Mouse (Mus musculus): ENCODE results near the gene Gyg. TPM values are rescaled to one million over a fixed set of nuclear protein-coding genes. Genes with fewer than 3 reads are reported as not detected.
"Not testable (repeated sequence)": the region's sequence is repeated elsewhere in the genome, so short reads cannot be mapped to it uniquely, and the experiment has no call there.

The Gyg gene
- total and polyA plus RNA-seq, 3 experiments = not detected

GRCm38 (mm10) chr3:20130456-20131349, 24.4 kb downstream of the Gyg start:
- H3K9me3 ChIP-seq (replicated peaks) = no peaks in the 10 kb centered on the region
- no peak for TF ChIP-seq GATA1 (IDR thresholded peaks at IDR 0.05; ENCODE audit: borderline replicate concordance, low read length)
- no peak for TF ChIP-seq POLR2AphosphoS5 (IDR thresholded peaks at IDR 0.05; ENCODE audit: insufficient replicate concordance, low read depth, low read length)
- no peak for TF ChIP-seq GATA2 (IDR thresholded peaks at IDR 0.05; ENCODE audit: borderline replicate concordance, low read depth, low read length)
- no peak for TF ChIP-seq CTCF (IDR thresholded peaks at IDR 0.05; ENCODE audit: low read depth, low read length)
- no peak for TF ChIP-seq TAL1 (conservative IDR thresholded peaks at IDR 0.05; ENCODE audit: low read depth, low read length)
- H3K4me3 ChIP-seq (ENCODE audit: low read depth, low read length) = no peak overlapping the region
- ATAC-seq (ENCODE audit: extremely low read depth, insufficient number of reproducible peaks, low FRiP score, poor library complexity, severe bottlenecking) = no peak
- H3K36me3 ChIP-seq (replicated peaks) = no peaks in the 10 kb centered on the region
- DNase-seq (ENCODE audit: low spot score) = no peak
- H3K27me3 ChIP-seq (ENCODE audit: insufficient read depth, low read length) = peaks cover 7% of the 10 kb centered on the region; the same call in 1 of the 2 replicates
- no peaks in the 10 kb centered on the region; the same call in 1 of the 2 replicates for H3K4me1 ChIP-seq (ENCODE audit: insufficient read depth, low read depth, low read length)

- TF ChIP-seq GATA1 (IDR thresholded peaks at IDR 0.05; ENCODE audit: borderline replicate concordance, low read length) = no peak
- TF ChIP-seq CTCF (IDR thresholded peaks at IDR 0.05; ENCODE audit: low read depth, low read length) = no peak
- no peak for TF ChIP-seq TAL1 (conservative IDR thresholded peaks at IDR 0.05; ENCODE audit: low read depth, low read length)
- TF ChIP-seq GATA2 (IDR thresholded peaks at IDR 0.05; ENCODE audit: borderline replicate concordance, low read depth, low read length) = no peak
- TF ChIP-seq POLR2AphosphoS5 (IDR thresholded peaks at IDR 0.05; ENCODE audit: insufficient replicate concordance, low read depth, low read length) = no peak
- Histone ChIP-seq H3K4me1 (ENCODE audit: insufficient read depth, low read depth, low read length) (no peaks in the 10 kb centered on the region; the same call in 1 of the 2 replicates), H3K27me3 (ENCODE audit: insufficient read depth, low read length) (peaks cover 5% of the 10 kb centered on the region; the same call in 1 of the 2 replicates), H3K36me3 (replicated peaks) (no peaks in the 10 kb centered on the region), H3K9me3 (replicated peaks) (no peaks in the 10 kb centered on the region), H3K4me3 (ENCODE audit: low read depth, low read length) (no peak overlapping the region)
- DNase-seq (ENCODE audit: low spot score) (no peak), ATAC-seq (ENCODE audit: extremely low read depth, insufficient number of reproducible peaks, low FRiP score, poor library complexity, severe bottlenecking) (no peak)
Measured at GRCm38 (mm10) chr3:20129491-20129890, 25.6 kb downstream of the Gyg start.

- H3K36me3 ChIP-seq (replicated peaks) = no peaks in the 10 kb centered on the region
- peaks cover 5% of the 10 kb centered on the region; the same call in 1 of the 2 replicates for H3K27me3 ChIP-seq (ENCODE audit: insufficient read depth, low read length)
- no peak for TF ChIP-seq GATA1 (IDR thresholded peaks at IDR 0.05; ENCODE audit: borderline replicate concordance, low read length)
- no peak for TF ChIP-seq GATA2 (IDR thresholded peaks at IDR 0.05; ENCODE audit: borderline replicate concordance, low read depth, low read length)
- no peaks in the 10 kb centered on the region; the same call in 1 of the 2 replicates for H3K4me1 ChIP-seq (ENCODE audit: insufficient read depth, low read depth, low read length)
- ATAC-seq (ENCODE audit: extremely low read depth, insufficient number of reproducible peaks, low FRiP score, poor library complexity, severe bottlenecking) (peak; percentile 28; the same call in 1 of the 2 replicates), DNase-seq (ENCODE audit: low spot score) (no peak)
- no peaks in the 10 kb centered on the region for H3K9me3 ChIP-seq (replicated peaks)
- H3K4me3 ChIP-seq (ENCODE audit: low read depth, low read length) = no peak overlapping the region
Measured at GRCm38 (mm10) chr3:20127047-20127595, 28.0 kb downstream of the Gyg start.

GRCm38 (mm10) chr3:20125604-20126003, 29.5 kb downstream of the Gyg start:
- no peak for TF ChIP-seq CTCF (IDR thresholded peaks at IDR 0.05; ENCODE audit: low read depth, low read length)
- TF ChIP-seq GATA1 (IDR thresholded peaks at IDR 0.05; ENCODE audit: borderline replicate concordance, low read length) = no peak
- TF ChIP-seq POLR2AphosphoS5 (IDR thresholded peaks at IDR 0.05; ENCODE audit: insufficient replicate concordance, low read depth, low read length) = no peak
- Histone ChIP-seq H3K4me3 (ENCODE audit: low read depth, low read length) (no peak overlapping the region), H3K27me3 (ENCODE audit: insufficient read depth, low read length) (no peaks in the 10 kb centered on the region), H3K36me3 (replicated peaks) (no peaks in the 10 kb centered on the region), H3K4me1 (ENCODE audit: insufficient read depth, low read depth, low read length) (no peaks in the 10 kb centered on the region), H3K9me3 (replicated peaks) (no peaks in the 10 kb centered on the region)
- DNase-seq (ENCODE audit: low spot score) (no peak), ATAC-seq (ENCODE audit: extremely low read depth, insufficient number of reproducible peaks, low FRiP score, poor library complexity, severe bottlenecking) (no peak)

- H3K4me3 ChIP-seq (ENCODE audit: low read depth, low read length); H3K9me3 ChIP-seq (replicated peaks); H3K4me1 ChIP-seq (ENCODE audit: insufficient read depth, low read depth, low read length); ATAC-seq (ENCODE audit: extremely low read depth, insufficient number of reproducible peaks, low FRiP score, poor library complexity, severe bottlenecking); H3K27me3 ChIP-seq (ENCODE audit: insufficient read depth, low read length); DNase-seq (ENCODE audit: low spot score): not testable (repeated sequence)
- H3K36me3 ChIP-seq (replicated peaks) = peaks cover 20% of the 10 kb centered on the region
Measured at GRCm38 (mm10) chr3:20121582-20121981, 33.5 kb downstream of the Gyg start.

- H3K27me3 ChIP-seq (ENCODE audit: insufficient read depth, low read length) = no peaks in the 10 kb centered on the region
- no peak for ATAC-seq (ENCODE audit: extremely low read depth, insufficient number of reproducible peaks, low FRiP score, poor library complexity, severe bottlenecking)
- H3K9me3 ChIP-seq (replicated peaks) = no peaks in the 10 kb centered on the region
- DNase-seq (ENCODE audit: low spot score) = no peak
- H3K4me3 ChIP-seq (ENCODE audit: low read depth, low read length) = no peak overlapping the region
- H3K4me1 ChIP-seq (ENCODE audit: insufficient read depth, low read depth, low read length) = no peaks in the 10 kb centered on the region
- peaks cover 25% of the 10 kb centered on the region for H3K36me3 ChIP-seq (replicated peaks)
- no peak for TF ChIP-seq GATA1 (IDR thresholded peaks at IDR 0.05; ENCODE audit: borderline replicate concordance, low read length)
- no peak for TF ChIP-seq TAL1 (conservative IDR thresholded peaks at IDR 0.05; ENCODE audit: low read depth, low read length)
- TF ChIP-seq CTCF (IDR thresholded peaks at IDR 0.05; ENCODE audit: low read depth, low read length) = no peak
- no peak for TF ChIP-seq GATA2 (IDR thresholded peaks at IDR 0.05; ENCODE audit: borderline replicate concordance, low read depth, low read length)
- no peak for TF ChIP-seq POLR2AphosphoS5 (IDR thresholded peaks at IDR 0.05; ENCODE audit: insufficient replicate concordance, low read depth, low read length)
Measured at GRCm38 (mm10) chr3:20119686-20120244, 35.4 kb downstream of the Gyg start.

Measured in G1E (cell line).